Mouse (Mus musculus) forebrain, embryonic 15.5 days (tissue): ENCODE data around the gene Kif3b. TPM values are rescaled to one million over a fixed set of nuclear protein-coding genes. Genes with fewer than 3 reads are reported as not detected.

Experiments used
- ATAC-seq: fragments of 200-750 bp; cut with Nextera tagmentation; replicated peaks from 2 replicates; pipeline ENCODE4 v1.8.0; 2017; ENCODE audit warnings: mild to moderate bottlenecking, moderate TSS enrichment, moderate library complexity
- H3K27ac ChIP-seq: fragments of 300-500 bp; sonication (generic); replicated peaks from 2 replicates; pipeline ENCODE4 v1.5.1; 2015; ENCODE audit warnings: mild to moderate bottlenecking, inconsistent platforms
- H3K27me3 ChIP-seq: fragments of 300-500 bp; sonication (generic); 2 replicates; pipeline ENCODE4 v1.6.1; 2015; ENCODE audit warnings: inconsistent platforms
- H3K36me3 ChIP-seq: fragments of 300-500 bp; sonication (generic); 2 replicates; pipeline ENCODE4 v1.6.1; 2015; ENCODE audit warnings: mild to moderate bottlenecking, inconsistent platforms
- H3K4me1 ChIP-seq: fragments of 300-500 bp; sonication (generic); 2 replicates; pipeline ENCODE4 v1.6.1; 2015; ENCODE audit warnings: inconsistent platforms
- H3K4me2 ChIP-seq: fragments of 300-500 bp; sonication (generic); replicated peaks from 2 replicates; pipeline ENCODE4 v1.6.1; 2015; ENCODE audit warnings: mild to moderate bottlenecking, inconsistent platforms
- H3K4me3 ChIP-seq: fragments of 300-500 bp; sonication (generic); 2 replicates; pipeline ENCODE4 v1.5.1; 2015; ENCODE audit warnings: mild to moderate bottlenecking, inconsistent platforms
- H3K9ac ChIP-seq: fragments of 300-500 bp; sonication (generic); replicated peaks from 2 replicates; pipeline ENCODE4 v1.6.1; 2015; ENCODE audit warnings: mild to moderate bottlenecking, inconsistent platforms
- H3K9me3 ChIP-seq: fragments of 300-500 bp; sonication (generic); 2 replicates; pipeline ENCODE4 v1.6.1; 2016; ENCODE audit warnings: inconsistent platforms
- WGBS: fragments of 180-500 bp; shearing (Covaris S2); methylation state at CpG from one replicate; pipeline ENCODE4 v1.1.7; 2015; ENCODE audit warnings: mixed read lengths; 5-methylcytosine and 5-hydroxymethylcytosine counted together
- polyA plus RNA-seq: library from polyadenylated mRNA; unstranded; fragments of >200 nt; fragmentation: Nextera tagmentation; extraction: Ambion mirVana; gene quantifications from 2 replicates; pipeline ENCODE4 v1.2.1, GENCODE M21; 2015

Gene Kif3b
- polyA plus RNA-seq, 1 experiment from 2014 or later: 18.7 TPM

GRCm38 (mm10) chr2:153305240-153305639 is 14.0 kb downstream of the Kif3b start:
- Histone ChIP-seq H3K27ac (no peak overlapping the region), H3K9ac (no peak overlapping the region), H3K36me3 (no peaks in the 10 kb centered on the region), H3K9me3 (no peaks in the 10 kb centered on the region), H3K4me3 (no peak overlapping the region), H3K4me1 (no peaks in the 10 kb centered on the region), H3K27me3 (no peaks in the 10 kb centered on the region), H3K4me2 (no peak overlapping the region)
- WGBS: 85% methylated on average over 6 of the region's 6 CpGs
- no peak for ATAC-seq

DNA sequence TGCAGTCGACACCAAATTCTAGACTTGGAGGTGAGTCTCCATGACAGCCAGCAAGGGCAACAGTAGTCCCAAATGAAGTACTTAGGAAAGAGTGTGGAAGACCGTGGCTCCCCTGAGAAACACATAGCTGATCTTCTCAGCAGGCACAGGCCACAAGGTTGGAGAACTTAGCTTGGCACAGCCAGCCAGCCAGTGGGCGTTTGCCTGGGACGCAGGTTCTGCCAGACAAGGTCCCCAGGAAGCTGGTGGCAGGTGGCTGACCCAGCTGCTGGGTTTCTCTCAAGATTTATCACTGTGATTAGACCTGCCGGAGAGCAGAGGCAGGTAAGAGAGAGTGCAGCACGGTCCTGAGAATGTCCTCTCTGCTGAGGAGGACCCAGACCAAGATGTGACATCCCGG is 17.4 kb downstream of the Kif3b start:
- Histone ChIP-seq H3K9ac (no peak overlapping the region), H3K36me3 (no peaks in the 10 kb centered on the region), H3K4me2 (no peak overlapping the region), H3K4me1 (no peaks in the 10 kb centered on the region), H3K9me3 (no peaks in the 10 kb centered on the region), H3K4me3 (no peak overlapping the region), H3K27ac (no peak overlapping the region), H3K27me3 (no peaks in the 10 kb centered on the region)
- ATAC-seq: no peak
- 91% methylated on average over 7 of the region's 7 CpGs for WGBS

DNA sequence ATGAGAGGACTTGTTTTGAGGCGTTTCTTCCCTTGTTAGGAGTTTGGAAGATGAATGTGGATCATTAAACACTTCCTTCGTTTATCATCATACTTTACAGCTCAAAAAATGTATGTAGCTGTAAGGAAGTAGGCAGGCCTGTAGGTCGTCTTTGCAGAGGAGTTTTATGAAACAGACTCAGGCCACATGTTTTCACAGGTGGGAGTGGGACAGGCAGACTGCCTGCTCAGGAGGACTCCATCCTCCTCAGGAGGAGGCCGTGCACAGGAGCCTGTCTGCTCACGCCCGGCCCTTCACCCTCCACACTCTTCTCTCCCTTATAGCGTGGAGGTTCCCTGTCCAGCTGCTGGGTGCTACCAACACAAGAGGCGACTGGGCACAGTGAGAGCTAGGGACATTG is 17.9 kb downstream of the Kif3b start:
- Histone ChIP-seq H3K4me2 (no peak overlapping the region), H3K4me1 (no peaks in the 10 kb centered on the region), H3K4me3 (no peak overlapping the region), H3K27ac (no peak overlapping the region), H3K9ac (no peak overlapping the region), H3K36me3 (no peaks in the 10 kb centered on the region), H3K9me3 (no peaks in the 10 kb centered on the region), H3K27me3 (no peaks in the 10 kb centered on the region)
- WGBS: 84% methylated on average over 8 of the region's 8 CpGs
- ATAC-seq: no peak

DNA sequence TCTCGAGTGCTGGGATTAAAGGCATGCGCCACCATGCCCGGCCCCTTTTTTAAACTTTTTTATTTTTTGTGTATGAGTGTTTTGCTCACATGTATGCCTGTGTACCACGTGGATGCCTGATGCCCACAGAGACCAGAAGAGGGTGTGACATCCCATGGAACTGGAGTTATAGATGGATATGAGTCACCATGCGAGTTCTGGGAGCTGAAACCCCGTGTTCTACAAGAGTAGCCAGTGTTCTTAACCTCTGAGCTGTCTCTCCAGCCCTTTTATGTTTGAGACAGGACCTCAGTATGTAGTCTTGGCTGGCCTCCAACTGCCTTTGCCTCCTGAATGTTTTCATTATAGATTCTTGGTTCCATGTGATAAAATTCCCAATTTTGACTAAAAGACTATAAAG is 19.0 kb downstream of the Kif3b start:
- H3K9me3 ChIP-seq: no peaks in the 10 kb centered on the region
- 75% methylated on average over 6 of the region's 6 CpGs for WGBS
- H3K4me3 ChIP-seq: no peak overlapping the region
- H3K4me2 ChIP-seq: no peak overlapping the region
- H3K9ac ChIP-seq: no peak overlapping the region
- H3K27ac ChIP-seq: no peak overlapping the region
- H3K36me3 ChIP-seq: no peaks in the 10 kb centered on the region
- H3K4me1 ChIP-seq: no peaks in the 10 kb centered on the region
- H3K27me3 ChIP-seq: no peaks in the 10 kb centered on the region
- no peak for ATAC-seq

DNA sequence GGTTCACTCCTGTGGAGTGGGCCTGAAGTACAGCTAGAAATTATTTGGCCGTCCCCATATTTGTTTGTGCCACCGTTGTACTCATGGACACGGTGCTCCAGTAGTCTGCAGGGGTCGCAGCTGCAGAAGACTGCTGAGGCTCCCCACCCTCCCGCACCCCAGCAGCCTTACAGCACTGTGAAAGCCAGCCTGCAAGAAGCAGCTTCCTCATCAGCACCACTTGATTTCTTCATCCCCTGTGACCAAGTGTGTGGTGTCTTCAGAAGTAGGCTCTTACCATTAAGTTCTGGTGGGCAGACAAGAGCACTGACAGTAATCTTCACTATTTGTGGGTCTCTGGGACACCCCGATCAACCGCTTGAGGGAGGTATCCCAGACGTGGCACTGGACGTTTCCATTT is 21.7 kb downstream of the Kif3b start:
- WGBS: 85% methylated on average over 9 of the region's 9 CpGs
- no peaks in the 10 kb centered on the region for H3K27me3 ChIP-seq

GRCm38 (mm10) chr2:153318408-153318807 is 27.2 kb downstream of the Kif3b start:
- H3K4me3 ChIP-seq: no peak overlapping the region
- WGBS: 92% methylated on average over 4 of the region's 4 CpGs
- H3K9ac ChIP-seq: no peak overlapping the region
- H3K4me1 ChIP-seq: no peaks in the 10 kb centered on the region
- H3K27me3 ChIP-seq: no peaks in the 10 kb centered on the region
- no peak overlapping the region for H3K27ac ChIP-seq
- no peaks in the 10 kb centered on the region for H3K9me3 ChIP-seq
- peaks cover 50% of the 10 kb centered on the region for H3K36me3 ChIP-seq
- no peak for ATAC-seq
- no peak overlapping the region for H3K4me2 ChIP-seq

More for the DNA sequence above, 21.7 kb downstream of the Kif3b start:
- Histone ChIP-seq H3K27ac (no peak overlapping the region), H3K4me3 (no peak overlapping the region), H3K36me3 (peaks cover 18% of the 10 kb centered on the region), H3K4me1 (no peaks in the 10 kb centered on the region), H3K9me3 (no peaks in the 10 kb centered on the region), H3K9ac (no peak overlapping the region), H3K4me2 (no peak overlapping the region)
- no peak for ATAC-seq

GRCm38 (mm10) chr2:153319036-153319643 is 27.9 kb downstream of the Kif3b start:
- Histone ChIP-seq H3K4me2 (no peak overlapping the region), H3K4me1 (no peaks in the 10 kb centered on the region), H3K27ac (no peak overlapping the region), H3K9ac (no peak overlapping the region), H3K9me3 (no peaks in the 10 kb centered on the region), H3K4me3 (no peak overlapping the region), H3K27me3 (no peaks in the 10 kb centered on the region), H3K36me3 (peaks cover 57% of the 10 kb centered on the region)
- WGBS: 93% methylated on average over 8 of the region's 8 CpGs
- no peak for ATAC-seq

GRCm38 (mm10) chr2:153325706-153326376 is 34.6 kb downstream of the Kif3b start:
- ATAC-seq: no peak
- H3K9ac ChIP-seq: no peak overlapping the region
- 92% methylated on average over 9 of the region's 9 CpGs for WGBS
- no peak overlapping the region for H3K4me3 ChIP-seq
- no peak overlapping the region for H3K27ac ChIP-seq
- no peaks in the 10 kb centered on the region for H3K27me3 ChIP-seq
- H3K4me2 ChIP-seq: no peak overlapping the region
- peaks cover 71% of the 10 kb centered on the region for H3K36me3 ChIP-seq
- H3K4me1 ChIP-seq: no peaks in the 10 kb centered on the region
- H3K9me3 ChIP-seq: no peaks in the 10 kb centered on the region

- H3K27me3 ChIP-seq: no peaks in the 10 kb centered on the region
- H3K27ac ChIP-seq: no peak overlapping the region
- ATAC-seq: no peak
- no peak overlapping the region for H3K4me2 ChIP-seq
- peaks cover 41% of the 10 kb centered on the region for H3K36me3 ChIP-seq
- WGBS: 93% methylated on average over 5 of the region's 5 CpGs
- H3K9ac ChIP-seq: no peak overlapping the region
- H3K4me3 ChIP-seq: no peak overlapping the region
- no peaks in the 10 kb centered on the region for H3K4me1 ChIP-seq
- H3K9me3 ChIP-seq: no peaks in the 10 kb centered on the region
These were observed 41.1 kb downstream of the Kif3b start for GRCm38 (mm10) chr2:153332271-153332670.

GRCm38 (mm10) chr2:153332981-153333380 is 41.8 kb downstream of the Kif3b start:
- Histone ChIP-seq H3K9ac (no peak overlapping the region), H3K36me3 (peaks cover 41% of the 10 kb centered on the region), H3K27me3 (no peaks in the 10 kb centered on the region), H3K4me3 (no peak overlapping the region), H3K27ac (no peak overlapping the region), H3K4me2 (no peak overlapping the region), H3K4me1 (no peaks in the 10 kb centered on the region), H3K9me3 (no peaks in the 10 kb centered on the region)
- 92% methylated on average over 3 of the region's 3 CpGs for WGBS
- no peak for ATAC-seq

DNA sequence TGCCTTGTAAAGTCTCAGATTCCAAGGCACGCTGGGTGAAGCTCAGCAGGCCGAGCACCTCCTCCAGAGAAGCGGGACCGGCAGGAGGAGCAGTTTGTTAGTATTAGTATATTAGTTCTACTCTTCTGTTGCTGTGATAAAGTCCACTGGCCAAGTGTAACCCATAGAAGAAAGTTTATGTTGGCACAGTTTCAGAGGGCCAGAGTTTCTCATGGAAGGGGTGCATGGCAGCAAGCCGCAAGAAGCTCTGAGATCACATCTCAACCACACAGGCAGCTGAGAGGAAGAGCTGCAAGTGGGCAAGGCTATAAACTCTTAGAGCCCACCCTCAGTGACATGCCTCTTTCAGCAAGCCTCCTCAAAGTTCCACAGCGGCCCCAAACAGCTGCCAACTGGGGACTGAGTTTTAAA is 42.6 kb downstream of the Kif3b start:
- peaks cover 34% of the 10 kb centered on the region for H3K36me3 ChIP-seq

GRCm38 (mm10) chr2:153334281-153334680 is 43.1 kb downstream of the Kif3b start:
- Histone ChIP-seq H3K9ac (no peak overlapping the region), H3K4me3 (no peak overlapping the region), H3K27me3 (no peaks in the 10 kb centered on the region), H3K36me3 (peaks cover 32% of the 10 kb centered on the region; the same call in 1 of the 2 replicates), H3K4me1 (no peaks in the 10 kb centered on the region), H3K9me3 (no peaks in the 10 kb centered on the region), H3K27ac (no peak overlapping the region), H3K4me2 (no peak overlapping the region)
- 91% methylated on average over 3 of the region's 3 CpGs for WGBS
- no peak for ATAC-seq

More for the DNA sequence above, 42.6 kb downstream of the Kif3b start:
- H3K9ac ChIP-seq: no peak overlapping the region
- H3K27me3 ChIP-seq: no peaks in the 10 kb centered on the region
- no peak for ATAC-seq
- no peak overlapping the region for H3K4me3 ChIP-seq
- H3K4me1 ChIP-seq: no peaks in the 10 kb centered on the region
- H3K9me3 ChIP-seq: no peaks in the 10 kb centered on the region
- WGBS: 89% methylated on average over 6 of the region's 6 CpGs
- H3K4me2 ChIP-seq: no peak overlapping the region
- no peak overlapping the region for H3K27ac ChIP-seq

GRCm38 (mm10) chr2:153336117-153336516 is 44.9 kb downstream of the Kif3b start:
- no peak overlapping the region for H3K4me2 ChIP-seq
- no peak overlapping the region for H3K4me3 ChIP-seq
- H3K27ac ChIP-seq: no peak overlapping the region
- peaks cover 15% of the 10 kb centered on the region; the same call in 1 of the 2 replicates for H3K36me3 ChIP-seq
- H3K9ac ChIP-seq: no peak overlapping the region
- no peak for ATAC-seq
- no peaks in the 10 kb centered on the region for H3K4me1 ChIP-seq
- H3K27me3 ChIP-seq: no peaks in the 10 kb centered on the region
- 83% methylated on average over 2 of the region's 2 CpGs for WGBS
- H3K9me3 ChIP-seq: no peaks in the 10 kb centered on the region
